Mouse (Mus musculus): Measurements from ENCODE around the gene Dnaic2.

DNA sequence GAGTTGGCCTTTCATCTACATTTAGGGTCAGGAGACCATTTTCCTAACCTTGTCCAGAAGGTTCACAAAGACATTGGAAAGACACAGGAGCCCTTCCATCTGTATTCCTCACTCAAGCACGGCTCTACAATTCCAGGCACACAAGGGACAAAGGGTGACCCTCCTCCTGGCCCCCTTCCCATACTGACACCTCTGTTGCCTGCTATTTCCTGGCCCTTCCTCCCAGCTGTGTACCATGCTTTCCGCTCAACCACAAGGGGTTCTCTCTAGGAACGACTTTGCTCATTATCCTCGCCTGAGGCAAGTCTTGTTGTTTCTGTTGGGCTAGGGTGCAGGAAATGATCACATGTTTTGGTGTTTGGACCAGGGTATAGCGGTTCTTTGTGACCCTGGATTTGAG lies 1.1 kb downstream of the Dnaic2 start:
- no peak for TF ChIP-seq CTCF (IDR thresholded peaks at IDR 0.05)
- TF ChIP-seq POLR2A (IDR thresholded peaks at IDR 0.05; ENCODE audit: insufficient read depth, low read depth, low read length): no peak
- no peak for TF ChIP-seq EP300 (IDR thresholded peaks at IDR 0.05; ENCODE audit: insufficient read depth, low read depth, low read length)

All from heart, adult 2 months (tissue).